Mouse (Mus musculus): Measurements from ENCODE around the gene Magoh. TPM values are rescaled to one million over a fixed set of nuclear protein-coding genes. Genes with fewer than 3 reads are reported as not detected.

The Magoh gene
- total and polyA plus RNA-seq, 2 experiments = 28.5 to 46.1 TPM

DNA sequence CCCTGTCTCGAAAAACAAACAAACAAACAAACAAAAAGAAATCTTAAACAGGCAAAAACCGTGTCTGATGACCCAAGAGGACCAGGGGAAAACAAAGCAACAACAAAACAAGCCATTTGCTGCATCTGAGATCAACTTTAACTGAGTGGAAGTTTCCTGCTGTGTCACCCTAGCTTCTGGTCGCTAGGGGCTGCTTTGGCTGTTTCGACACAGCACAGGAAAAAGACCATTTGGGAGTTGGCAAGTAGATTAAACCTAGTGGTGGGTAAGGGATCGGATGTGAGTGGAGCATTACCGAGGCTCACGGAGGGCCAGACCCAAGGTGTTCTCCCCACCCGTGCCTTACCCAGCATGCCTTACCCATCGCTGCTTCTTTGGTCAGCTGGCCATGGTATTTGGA, 27.0 kb downstream of the Magoh start:
- no peaks in the 10 kb centered on the region for H3K27me3 ChIP-seq (ENCODE audit: control insufficient read depth, insufficient read depth, low read length)
- WGBS = 88% methylated on average over 9 of the region's 9 CpGs
- no peak overlapping the region for H3K9ac ChIP-seq (ENCODE audit: low read depth, low read length)
- H3K27ac ChIP-seq (replicated peaks; ENCODE audit: insufficient read depth, low read depth, low read length) = no peak overlapping the region
- no peak for DNase-seq (ENCODE audit: extremely low read depth, low read depth, low spot score)
- peaks cover 55% of the 10 kb centered on the region for H3K36me3 ChIP-seq (ENCODE audit: control insufficient read depth, insufficient read depth, low read length)
- H3K4me1 ChIP-seq (ENCODE audit: control insufficient read depth, insufficient read depth, low read length) = peaks cover 5% of the 10 kb centered on the region; the same call in 1 of the 2 replicates
- TF ChIP-seq POLR2A (IDR thresholded peaks at IDR 0.05; ENCODE audit: extremely low read depth, insufficient read depth, low read length) (no peak), CTCF (IDR thresholded peaks at IDR 0.05; ENCODE audit: low read depth, low read length) (no peak)
- H3K4me3 ChIP-seq (ENCODE audit: insufficient read depth, low read depth, low read length) = no peak overlapping the region
- H3K79me2 ChIP-seq (ENCODE audit: control insufficient read depth, insufficient read depth, low read length) = peaks cover 11% of the 10 kb centered on the region; the same call in 1 of the 2 replicates

DNA sequence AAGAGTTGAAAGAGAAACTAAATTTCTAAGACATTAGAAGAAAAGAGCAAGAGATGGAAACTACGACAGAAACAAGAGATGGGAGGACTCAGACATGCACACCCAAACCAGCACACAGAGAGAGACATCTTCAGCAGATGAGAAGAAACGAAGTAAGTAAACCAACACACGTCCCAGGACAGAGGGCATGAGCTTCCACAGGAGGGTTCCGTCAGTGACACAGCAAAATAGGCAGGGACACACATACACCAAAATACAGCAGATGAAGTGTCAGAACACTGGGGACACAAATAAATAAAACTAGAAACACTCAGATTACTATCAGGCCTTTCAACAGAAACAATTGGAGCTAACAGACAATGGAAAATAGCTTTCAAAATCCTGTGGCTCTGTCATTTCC, 30.5 kb downstream of the Magoh start:
- Histone ChIP-seq H3K27me3 (ENCODE audit: control insufficient read depth, insufficient read depth, low read length) (no peaks in the 10 kb centered on the region), H3K36me3 (ENCODE audit: control insufficient read depth, insufficient read depth, low read length) (peaks cover 64% of the 10 kb centered on the region), H3K4me3 (ENCODE audit: insufficient read depth, low read depth, low read length) (no peak overlapping the region), H3K79me2 (ENCODE audit: control insufficient read depth, insufficient read depth, low read length) (peaks cover 12% of the 10 kb centered on the region; the same call in 1 of the 2 replicates), H3K4me1 (ENCODE audit: control insufficient read depth, insufficient read depth, low read length) (no peaks in the 10 kb centered on the region), H3K9ac (ENCODE audit: low read depth, low read length) (no peak overlapping the region), H3K27ac (replicated peaks; ENCODE audit: insufficient read depth, low read depth, low read length) (no peak overlapping the region)
- WGBS = 92% methylated on average over 4 of the region's 4 CpGs
- DNase-seq (ENCODE audit: extremely low read depth, low read depth, low spot score) = no peak
- TF ChIP-seq CTCF (IDR thresholded peaks at IDR 0.05; ENCODE audit: low read depth, low read length) (no peak), POLR2A (IDR thresholded peaks at IDR 0.05; ENCODE audit: extremely low read depth, insufficient read depth, low read length) (no peak)

- WGBS = 5% methylated on average over 2 of the region's 2 CpGs
- no peak overlapping the region for H3K9ac ChIP-seq (ENCODE audit: low read depth, low read length)
- peaks cover 37% of the 10 kb centered on the region; the same call in 1 of the 2 replicates for H3K79me2 ChIP-seq (ENCODE audit: control insufficient read depth, insufficient read depth, low read length)
- H3K4me3 ChIP-seq (ENCODE audit: insufficient read depth, low read depth, low read length) = no peak overlapping the region
- TF ChIP-seq POLR2A (IDR thresholded peaks at IDR 0.05; ENCODE audit: extremely low read depth, insufficient read depth, low read length) = no peak
- TF ChIP-seq CTCF (IDR thresholded peaks at IDR 0.05; ENCODE audit: low read depth, low read length) = no peak
- peak overlapping the region; percentile 35; the same call in 1 of the 2 replicates for H3K27ac ChIP-seq (replicated peaks; ENCODE audit: insufficient read depth, low read depth, low read length)
- H3K4me1 ChIP-seq (ENCODE audit: control insufficient read depth, insufficient read depth, low read length) = peaks cover 11% of the 10 kb centered on the region
- peak; percentile 63 for DNase-seq (ENCODE audit: extremely low read depth, low read depth, low spot score)
- peaks cover 14% of the 10 kb centered on the region for H3K36me3 ChIP-seq (ENCODE audit: control insufficient read depth, insufficient read depth, low read length)
- H3K27me3 ChIP-seq (ENCODE audit: control insufficient read depth, insufficient read depth, low read length) = no peaks in the 10 kb centered on the region
Observed at GRCm38 (mm10) chr4:107920336-107920735, 40.8 kb downstream of the Magoh start.

- peak; percentile 89 for DNase-seq (ENCODE audit: extremely low read depth, low read depth, low spot score)
- WGBS = 16% methylated on average over 8 of the region's 8 CpGs
Observed at GRCm38 (mm10) chr4:107921152-107921695, 41.7 kb downstream of the Magoh start.

DNA sequence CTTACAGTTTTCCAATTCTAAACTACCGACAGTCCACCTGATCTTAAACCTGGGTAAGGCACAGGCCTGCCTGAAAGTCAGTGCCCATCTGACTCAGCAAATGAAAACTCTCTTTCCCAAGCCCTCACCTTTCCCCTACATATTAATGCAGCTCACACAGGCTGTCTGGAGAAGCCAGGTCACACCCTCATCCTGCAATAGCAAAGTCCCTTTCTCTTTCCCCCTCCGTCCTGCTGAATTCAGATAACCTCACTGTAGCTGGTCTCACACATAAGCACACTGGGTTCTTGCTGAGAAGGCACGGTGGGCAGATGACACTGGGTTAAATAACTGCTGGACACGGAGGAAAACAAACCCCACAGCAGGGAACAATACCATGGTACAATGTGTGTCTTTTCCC, 42.4 kb downstream of the Magoh start:
- Histone ChIP-seq H3K4me1 (ENCODE audit: control insufficient read depth, insufficient read depth, low read length) (peaks cover 9% of the 10 kb centered on the region), H3K27me3 (ENCODE audit: control insufficient read depth, insufficient read depth, low read length) (no peaks in the 10 kb centered on the region), H3K36me3 (ENCODE audit: control insufficient read depth, insufficient read depth, low read length) (peaks cover 12% of the 10 kb centered on the region), H3K79me2 (ENCODE audit: control insufficient read depth, insufficient read depth, low read length) (peaks cover 35% of the 10 kb centered on the region; the same call in 1 of the 2 replicates), H3K27ac (replicated peaks; ENCODE audit: insufficient read depth, low read depth, low read length) (peak overlapping the region; percentile 99), H3K9ac (ENCODE audit: low read depth, low read length) (peak overlapping the region; percentile 99), H3K4me3 (ENCODE audit: insufficient read depth, low read depth, low read length) (peak overlapping the region; percentile 98)
- peak; percentile 98 for DNase-seq (ENCODE audit: extremely low read depth, low read depth, low spot score)
- WGBS = 5% methylated on average over 4 of the region's 4 CpGs
- TF ChIP-seq POLR2A (IDR thresholded peaks at IDR 0.05; ENCODE audit: extremely low read depth, insufficient read depth, low read length) = no peak
- no peak for TF ChIP-seq CTCF (IDR thresholded peaks at IDR 0.05; ENCODE audit: low read depth, low read length)

More at GRCm38 (mm10) chr4:107921152-107921695, 41.7 kb downstream of the Magoh start:
- Histone ChIP-seq H3K4me1 (ENCODE audit: control insufficient read depth, insufficient read depth, low read length) (peaks cover 9% of the 10 kb centered on the region), H3K27ac (replicated peaks; ENCODE audit: insufficient read depth, low read depth, low read length) (peak overlapping the region; percentile 90), H3K9ac (ENCODE audit: low read depth, low read length) (peak overlapping the region; percentile 64), H3K36me3 (ENCODE audit: control insufficient read depth, insufficient read depth, low read length) (peaks cover 12% of the 10 kb centered on the region), H3K79me2 (ENCODE audit: control insufficient read depth, insufficient read depth, low read length) (peaks cover 35% of the 10 kb centered on the region; the same call in 1 of the 2 replicates), H3K4me3 (ENCODE audit: insufficient read depth, low read depth, low read length) (no peak overlapping the region; the same call in 1 of the 2 replicates), H3K27me3 (ENCODE audit: control insufficient read depth, insufficient read depth, low read length) (no peaks in the 10 kb centered on the region)
- TF ChIP-seq POLR2A (IDR thresholded peaks at IDR 0.05; ENCODE audit: extremely low read depth, insufficient read depth, low read length) = no peak
- TF ChIP-seq CTCF (IDR thresholded peaks at IDR 0.05; ENCODE audit: low read depth, low read length) = no peak

Data from liver, adult 2 months (tissue).